Mouse (Mus musculus): ENCODE results near the gene Tdp2.

The Tdp2 gene

GRCm38 (mm10) chr13:24831353-24832130 is at the start of gene Tdp2, which contains the start of gene Acot13:
Gene Tdp2 (plus strand): TSS chr13:24831679.
Gene Acot13 (minus strand): TSS chr13:24831540.
- peak; percentile 95 to 96 for DNase-seq (ENCODE audit: low spot score in 2 of 2)

GRCm38 (mm10) chr13:24781916-24782315 is 49.6 kb upstream of the Tdp2 start:
- DNase-seq (ENCODE audit: low spot score in 2 of 2) = peak in 1 of 2 experiments; percentile 29

GRCm38 (mm10) chr13:24786014-24786490 is 45.4 kb upstream of the Tdp2 start:
- peak in 1 of 2 experiments; percentile 36 for DNase-seq (ENCODE audit: low spot score in 2 of 2)

- DNase-seq (ENCODE audit: low spot score in 2 of 2) = peak in 1 of 2 experiments; percentile 20
These were observed 44.0 kb upstream of the Tdp2 start for GRCm38 (mm10) chr13:24787477-24787876.

GRCm38 (mm10) chr13:24791349-24791748 is 40.1 kb upstream of the Tdp2 start:
- no peak for DNase-seq (ENCODE audit: low spot score in 2 of 2)

GRCm38 (mm10) chr13:24792411-24793045 is 39.0 kb upstream of the Tdp2 start:
- no peak for DNase-seq (ENCODE audit: low spot score in 2 of 2)

- DNase-seq (ENCODE audit: low spot score in 2 of 2) = no peak
These were observed 32.8 kb upstream of the Tdp2 start for GRCm38 (mm10) chr13:24798686-24799085.

GRCm38 (mm10) chr13:24799378-24799777 is 32.1 kb upstream of the Tdp2 start:
- DNase-seq (ENCODE audit: low spot score in 2 of 2) = no peak

- DNase-seq (ENCODE audit: low spot score in 2 of 2) = peak; percentile 47 to 57
These were observed 31.4 kb upstream of the Tdp2 start for GRCm38 (mm10) chr13:24799925-24800673.

- peak; percentile 98 for DNase-seq (ENCODE audit: low spot score in 2 of 2)
These were observed 30.7 kb upstream of the Tdp2 start for GRCm38 (mm10) chr13:24800674-24801307.

- DNase-seq (ENCODE audit: low spot score in 2 of 2) = peak; percentile 51 to 59
These were observed 30.1 kb upstream of the Tdp2 start, which contains the start of gene BC005537 for GRCm38 (mm10) chr13:24801308-24801921. Gene BC005537 (plus strand): TSS chr13:24801657.

GRCm38 (mm10) chr13:24802131-24802691 is 29.3 kb upstream of the Tdp2 start:
- peak; percentile 43 to 51 for DNase-seq (ENCODE audit: low spot score in 2 of 2)

- DNase-seq (ENCODE audit: low spot score in 2 of 2) = no peak
These were observed 28.3 kb upstream of the Tdp2 start for GRCm38 (mm10) chr13:24803196-24803595.

GRCm38 (mm10) chr13:24806079-24806478 is 25.4 kb upstream of the Tdp2 start:
- no peak for DNase-seq (ENCODE audit: low spot score in 2 of 2)

GRCm38 (mm10) chr13:24812521-24812920 is 19.0 kb upstream of the Tdp2 start:
- no peak for DNase-seq (ENCODE audit: low spot score in 2 of 2)

GRCm38 (mm10) chr13:24814616-24815015 is 16.9 kb upstream of the Tdp2 start:
- no peak for DNase-seq (ENCODE audit: low spot score in 2 of 2)

- DNase-seq (ENCODE audit: low spot score in 2 of 2) = no peak
These were observed 15.1 kb upstream of the Tdp2 start for GRCm38 (mm10) chr13:24816125-24817092.

GRCm38 (mm10) chr13:24819931-24820330 is 11.5 kb upstream of the Tdp2 start:
- DNase-seq (ENCODE audit: low spot score in 2 of 2) = no peak

- no peak for DNase-seq (ENCODE audit: low spot score in 2 of 2)
These were observed 8.7 kb upstream of the Tdp2 start for GRCm38 (mm10) chr13:24822663-24823343.

Measured in right cerebral cortex, postnatal 10 days (tissue).